Mouse (Mus musculus) layer of hippocampus, postnatal 25 days (tissue): ENCODE measurements around the gene Ankk1. TPM values are rescaled to one million over a fixed set of nuclear protein-coding genes. Genes with fewer than 3 reads are reported as not detected.

ENCODE experiments used
- total RNA-seq, 2 experiments: library from RNA; stranded (reverse); gene quantifications; 2 replicates each; pipeline ENCODE4 v1.2.3; 2021

Gene Ankk1
- total RNA-seq, 2 experiments from 2014 or later: not detected

Other genes with a start within 250 kb of the Ankk1 start
- not detected for gene Gm4894, start 176.5 kb downstream of the Ankk1 start, total RNA-seq
- gene Drd2, start 86.4 kb downstream of the Ankk1 start, total RNA-seq: 1 to 10 TPM; 3.7 TPM
- 1 to 10 TPM; 1.4 to 1.8 TPM for gene Ttc12, start 59.2 kb upstream of the Ankk1 start, total RNA-seq